Mouse (Mus musculus) heart, adult 8-10 months (tissue): ENCODE measurements at regions not wholly inside any gene's neighbourhood (a gene's known extent, or its start where the extent isn't known, plus 50 kb on each side); places are given as distances from the start of the nearest gene placed in this dataset.

ENCODE experiments used
- DNase-seq: peaks from one replicate; pipeline ENCODE4 v3.0.0; 2022; ENCODE audit warnings: low spot score

GRCm38 (mm10) chr16:14800209-14800608, 106.2 kb upstream of the Efcab1 start:
- no peak for DNase-seq

- DNase-seq, result peak; percentile 13
Observed at GRCm38 (mm10) chr16:14827008-14827407, 79.4 kb upstream of the Efcab1 start.

GRCm38 (mm10) chr16:14840786-14841185, 65.6 kb upstream of the Efcab1 start:
- DNase-seq, result no peak
